Mouse (Mus musculus): ENCODE measurements around the gene Lig3.
"Not testable (repeated sequence)": the region's sequence is repeated elsewhere in the genome, so short reads cannot be mapped to it uniquely, and the experiment has no call there.

Lig3 gene

GRCm38 (mm10) chr11:82832402-82832801 is 51.5 kb downstream of the Lig3 start:
- DNase-seq = not testable (repeated sequence)

GRCm38 (mm10) chr11:82833929-82834328 is 53.0 kb downstream of the Lig3 start:
- DNase-seq = no peak

- not testable (repeated sequence) for DNase-seq
Observed at GRCm38 (mm10) chr11:82834359-82834758, 53.5 kb downstream of the Lig3 start.

GRCm38 (mm10) chr11:82835616-82836432 is 54.9 kb downstream of the Lig3 start:
- DNase-seq = no peak

GRCm38 (mm10) chr11:82837192-82837591 is 56.3 kb downstream of the Lig3 start:
- no peak for DNase-seq

GRCm38 (mm10) chr11:82837848-82838247 is 56.9 kb downstream of the Lig3 start:
- DNase-seq = no peak

- no peak for DNase-seq
Observed at GRCm38 (mm10) chr11:82838511-82838910, 57.6 kb downstream of the Lig3 start.

- DNase-seq = no peak
Observed at GRCm38 (mm10) chr11:82844771-82845414, 64.0 kb downstream of the Lig3 start.

- peak; percentile 70 for DNase-seq
Observed at GRCm38 (mm10) chr11:82845415-82846078, 64.6 kb downstream of the Lig3 start.

GRCm38 (mm10) chr11:82846079-82846436 is 65.2 kb downstream of the Lig3 start:
- DNase-seq = no peak

GRCm38 (mm10) chr11:82846938-82847337 is 66.0 kb downstream of the Lig3 start:
- no peak for DNase-seq

GRCm38 (mm10) chr11:82847571-82848000 is 66.7 kb downstream of the Lig3 start:
- DNase-seq = no peak

GRCm38 (mm10) chr11:82850259-82850658 is 69.4 kb downstream of the Lig3 start:
- DNase-seq = no peak

GRCm38 (mm10) chr11:82852115-82852514 is 71.2 kb downstream of the Lig3 start:
- no peak for DNase-seq

GRCm38 (mm10) chr11:82852540-82852939 is 71.6 kb downstream of the Lig3 start:
- no peak for DNase-seq

- no peak for DNase-seq
Observed at GRCm38 (mm10) chr11:82852958-82853357, 72.0 kb downstream of the Lig3 start.
